Mouse (Mus musculus) C2C12 (cell line): ENCODE results near the gene Ece1. TPM values are rescaled to one million over a fixed set of nuclear protein-coding genes. Genes with fewer than 3 reads are reported as not detected.

Source experiments
- H3K27me3 ChIP-seq: one replicate; pipeline ENCODE4 v1.6.1; 2011; ENCODE audit not compliant: control insufficient read depth, insufficient read depth, insufficient read length
- H3K36me3 ChIP-seq: one replicate; pipeline ENCODE4 v1.6.1; 2011; ENCODE audit not compliant: control insufficient read depth, insufficient read depth
- H3K4me3 ChIP-seq: one replicate; pipeline ENCODE4 v1.5.1; 2011; ENCODE audit warnings: mild to moderate bottlenecking, control low read depth; ENCODE audit not compliant: poor library complexity, insufficient read depth, severe bottlenecking
- H3K79me2 ChIP-seq: one replicate; pipeline ENCODE4 v1.6.1; 2011; ENCODE audit not compliant: control insufficient read depth, insufficient read depth
- H3K79me3 ChIP-seq: one replicate; pipeline ENCODE4 v1.6.1; 2011; ENCODE audit warnings: low read depth, control low read depth
- H3ac ChIP-seq: one replicate; pipeline ENCODE3; 2011; ENCODE audit warnings: low read depth; ENCODE audit not compliant: control insufficient read depth, insufficient read length
- CTCF ChIP-seq: IDR thresholded peaks from one replicate; pipeline ENCODE4 v1.5.1; 2011; ENCODE audit not compliant: control insufficient read depth, insufficient read depth, insufficient read length
- MAX ChIP-seq: IDR thresholded peaks from one replicate; pipeline ENCODE4 v1.6.1; 2011; ENCODE audit warnings: mild to moderate bottlenecking, control low read depth
- MYOD1 ChIP-seq: IDR thresholded peaks from one replicate; pipeline ENCODE4 v1.6.1; 2011; ENCODE audit warnings: low read depth; ENCODE audit not compliant: control insufficient read depth, insufficient read length
- MYOG ChIP-seq: IDR thresholded peaks from one replicate; pipeline ENCODE4 v1.6.1; 2011; ENCODE audit not compliant: control insufficient read depth, insufficient read length; ENCODE audit errors: extremely low read depth
- USF1 ChIP-seq: IDR thresholded peaks from one replicate; pipeline ENCODE4 v1.6.1; 2011; ENCODE audit warnings: low read depth, mild to moderate bottlenecking, control low read depth, moderate library complexity
- polyA plus RNA-seq: library from polyadenylated mRNA; unstranded; fragments of >200 nt; fragmentation: generic; extraction: Trizol; gene quantifications from one replicate; pipeline ENCODE4 v1.2.1, GENCODE M21; 2012; ENCODE audit warnings: missing spikeins

Ece1 gene
- polyA plus RNA-seq, 1 experiment: 198 TPM

DNA sequence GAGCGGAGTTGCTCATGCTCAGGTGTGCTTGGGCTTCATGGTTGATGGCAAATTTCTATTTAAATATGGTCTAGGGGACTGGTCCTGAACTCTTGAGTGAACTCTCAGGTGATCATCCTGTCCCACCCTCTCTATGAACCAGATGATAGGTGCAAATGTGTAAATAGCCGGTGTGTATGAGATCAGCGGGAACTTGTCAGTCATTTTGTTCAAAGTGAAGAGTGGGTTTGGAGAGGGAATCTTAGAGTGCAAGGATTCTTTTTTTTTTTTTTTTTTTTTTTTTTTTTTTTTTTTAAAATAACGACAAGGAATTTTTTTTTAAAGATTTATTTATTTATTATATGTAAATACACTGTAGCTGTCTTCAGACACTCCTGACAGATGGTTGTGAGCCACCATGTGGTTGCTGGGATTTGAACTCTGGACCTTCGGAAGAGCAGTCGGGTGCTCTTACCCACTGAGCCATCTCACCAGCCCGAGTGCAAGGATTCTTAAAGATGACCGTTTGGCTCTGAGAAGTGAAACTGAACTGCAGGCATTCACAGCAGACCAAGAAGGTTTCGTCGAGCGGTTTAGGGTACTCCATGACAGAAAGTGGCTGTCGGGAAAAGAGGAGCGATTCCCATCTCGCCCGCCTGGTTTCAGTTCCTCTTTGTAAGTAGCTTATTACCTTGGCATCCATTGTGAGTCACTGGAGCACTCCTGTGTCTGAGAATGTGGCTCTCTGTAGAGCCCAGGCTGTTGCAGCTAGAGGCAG is 151.9 kb downstream of the Ece1 start:
- Histone ChIP-seq H3ac (no peak overlapping the region), H3K79me2 (peaks cover 96% of the 10 kb centered on the region), H3K27me3 (no peaks in the 10 kb centered on the region), H3K4me3 (no peak overlapping the region), H3K36me3 (peaks cover 29% of the 10 kb centered on the region), H3K79me3 (peaks cover 47% of the 10 kb centered on the region)
- TF ChIP-seq MYOG (no peak), USF1 (no peak), MAX (no peak), MYOD1 (no peak), CTCF (no peak)

Other genes starting within 250 kb of the Ece1 start
- 1.3 TPM for gene Rap1gap, start 197.5 kb upstream of the Ece1 start, polyA plus RNA-seq
- gene Alpl, start 65.9 kb upstream of the Ece1 start, polyA plus RNA-seq: 0.13 TPM
- 24.3 TPM for gene Eif4g3, start 130.8 kb downstream of the Ece1 start, polyA plus RNA-seq